Mouse (Mus musculus) embryonic fibroblast, embryonic 13.5 days (primary cell): ENCODE data around the gene Btnl4.

ENCODE experiments used
- CTCF ChIP-seq: IDR thresholded peaks from 2 replicates; pipeline ENCODE4 v1.5.1; 2011; ENCODE audit warnings: mild to moderate bottlenecking, control low read depth, low read length, moderate library complexity, borderline replicate concordance; ENCODE audit not compliant: insufficient read depth
- POLR2A ChIP-seq: IDR thresholded peaks from 2 replicates; pipeline ENCODE4 v1.6.1; 2011; ENCODE audit warnings: low read depth, mild to moderate bottlenecking, control low read depth, low read length, moderate library complexity

- no peak for TF ChIP-seq CTCF
- TF ChIP-seq POLR2A, result no peak
Observed at GRCm38 (mm10) chr17:34448473-34449041, 28.6 kb downstream of the Btnl4 start.
